Mouse (Mus musculus): ENCODE measurements around the gene Ppp4c. TPM values are rescaled to one million over a fixed set of nuclear protein-coding genes. Genes with fewer than 3 reads are reported as not detected.

Ppp4c gene
- total RNA-seq, 1 experiment, result 291 TPM

- in situ Hi-C loops (cut with MboI; ENCODE audit: low sequenced_read_pairs in 2 of 2, unreplicated experiment in 2 of 2), result no loop called here
- Histone ChIP-seq H3K9ac (ENCODE audit: insufficient read depth, low read depth, low read length, poor library complexity, severe bottlenecking) (no peak overlapping the region), H3K27ac (ENCODE audit: insufficient read depth, low read depth, low read length, poor library complexity, severe bottlenecking) (no peak overlapping the region), H3K9me3 (ENCODE audit: control insufficient read depth, insufficient read depth, low read depth, low read length) (no peaks in the 10 kb centered on the region), H3K36me3 (ENCODE audit: control insufficient read depth, insufficient read depth, low read length, poor library complexity, severe bottlenecking) (peaks cover 6% of the 10 kb centered on the region; the same call in 1 of the 2 replicates), H3K4me3 (ENCODE audit: insufficient read depth in 1 of 2, low read depth in 1 of 2, low read length in 2 of 2, poor library complexity in 1 of 2, severe bottlenecking in 1 of 2) (no peak overlapping the region), H3K4me1 (ENCODE audit: control insufficient read depth in 2 of 2, insufficient read depth in 2 of 2, low read length in 2 of 2, poor library complexity in 1 of 2) (peaks cover 0 to 12% of the 10 kb centered on the region in 2 experiments; a peak in 1 of 4 replicates)
- no peak for DNase-seq (ENCODE audit: low read depth, low spot score)
- TF ChIP-seq HCFC1 (IDR thresholded peaks at IDR 0.05; ENCODE audit: borderline replicate concordance, insufficient read depth, low read length) (no peak), CHD2 (IDR thresholded peaks at IDR 0.05; ENCODE audit: low read depth, low read length) (no peak), ZNF384 (IDR thresholded peaks at IDR 0.05; ENCODE audit: low read depth, low read length) (no peak), ZC3H11A (IDR thresholded peaks at IDR 0.05; ENCODE audit: borderline replicate concordance, low read depth, low read length) (no peak)
These were observed 11.5 kb upstream of the Ppp4c start for GRCm38 (mm10) chr7:126803751-126804150.

GRCm38 (mm10) chr7:126803181-126803580 is 10.9 kb upstream of the Ppp4c start:
- in situ Hi-C loops (cut with MboI; ENCODE audit: low sequenced_read_pairs in 2 of 2, unreplicated experiment in 2 of 2), result no loop called here
- Histone ChIP-seq H3K4me3 (ENCODE audit: insufficient read depth in 1 of 2, low read depth in 1 of 2, low read length in 2 of 2, poor library complexity in 1 of 2, severe bottlenecking in 1 of 2) (no peak overlapping the region), H3K4me1 (ENCODE audit: control insufficient read depth in 2 of 2, insufficient read depth in 2 of 2, low read length in 2 of 2, poor library complexity in 1 of 2) (peaks cover 0 to 12% of the 10 kb centered on the region in 2 experiments; a peak in 1 of 4 replicates), H3K9ac (ENCODE audit: insufficient read depth, low read depth, low read length, poor library complexity, severe bottlenecking) (no peak overlapping the region), H3K9me3 (ENCODE audit: control insufficient read depth, insufficient read depth, low read depth, low read length) (no peaks in the 10 kb centered on the region), H3K36me3 (ENCODE audit: control insufficient read depth, insufficient read depth, low read length, poor library complexity, severe bottlenecking) (peaks cover 9% of the 10 kb centered on the region; the same call in 1 of the 2 replicates), H3K27ac (ENCODE audit: insufficient read depth, low read depth, low read length, poor library complexity, severe bottlenecking) (no peak overlapping the region)
- DNase-seq (ENCODE audit: low read depth, low spot score), result no peak
- TF ChIP-seq ZC3H11A (IDR thresholded peaks at IDR 0.05; ENCODE audit: borderline replicate concordance, low read depth, low read length) (no peak), CHD2 (IDR thresholded peaks at IDR 0.05; ENCODE audit: low read depth, low read length) (no peak), HCFC1 (IDR thresholded peaks at IDR 0.05; ENCODE audit: borderline replicate concordance, insufficient read depth, low read length) (no peak), ZNF384 (IDR thresholded peaks at IDR 0.05; ENCODE audit: low read depth, low read length) (no peak), MAFK (IDR thresholded peaks at IDR 0.05; ENCODE audit: insufficient read depth, low read depth, low read length) (no peak)

- Histone ChIP-seq H3K4me3 (ENCODE audit: insufficient read depth in 1 of 2, low read depth in 1 of 2, low read length in 2 of 2, poor library complexity in 1 of 2, severe bottlenecking in 1 of 2) (no peak overlapping the region), H3K9me3 (ENCODE audit: control insufficient read depth, insufficient read depth, low read depth, low read length) (no peaks in the 10 kb centered on the region), H3K36me3 (ENCODE audit: control insufficient read depth, insufficient read depth, low read length, poor library complexity, severe bottlenecking) (peaks cover 17% of the 10 kb centered on the region), H3K27ac (ENCODE audit: insufficient read depth, low read depth, low read length, poor library complexity, severe bottlenecking) (no peak overlapping the region), H3K4me1 (ENCODE audit: control insufficient read depth in 2 of 2, insufficient read depth in 2 of 2, low read length in 2 of 2, poor library complexity in 1 of 2) (peaks cover 0 to 8% of the 10 kb centered on the region in 2 experiments; a peak in 1 of 4 replicates), H3K9ac (ENCODE audit: insufficient read depth, low read depth, low read length, poor library complexity, severe bottlenecking) (no peak overlapping the region)
- in situ Hi-C loops (cut with MboI; ENCODE audit: low sequenced_read_pairs in 2 of 2, unreplicated experiment in 2 of 2), result no loop called here
- DNase-seq (ENCODE audit: low read depth, low spot score), result no peak
- TF ChIP-seq HCFC1 (IDR thresholded peaks at IDR 0.05; ENCODE audit: borderline replicate concordance, insufficient read depth, low read length) (no peak), CHD2 (IDR thresholded peaks at IDR 0.05; ENCODE audit: low read depth, low read length) (no peak), MAFK (IDR thresholded peaks at IDR 0.05; ENCODE audit: insufficient read depth, low read depth, low read length) (no peak), ZNF384 (IDR thresholded peaks at IDR 0.05; ENCODE audit: low read depth, low read length) (no peak), ZC3H11A (IDR thresholded peaks at IDR 0.05; ENCODE audit: borderline replicate concordance, low read depth, low read length) (no peak)
These were observed 10.0 kb upstream of the Ppp4c start for GRCm38 (mm10) chr7:126802134-126802889.

DNA sequence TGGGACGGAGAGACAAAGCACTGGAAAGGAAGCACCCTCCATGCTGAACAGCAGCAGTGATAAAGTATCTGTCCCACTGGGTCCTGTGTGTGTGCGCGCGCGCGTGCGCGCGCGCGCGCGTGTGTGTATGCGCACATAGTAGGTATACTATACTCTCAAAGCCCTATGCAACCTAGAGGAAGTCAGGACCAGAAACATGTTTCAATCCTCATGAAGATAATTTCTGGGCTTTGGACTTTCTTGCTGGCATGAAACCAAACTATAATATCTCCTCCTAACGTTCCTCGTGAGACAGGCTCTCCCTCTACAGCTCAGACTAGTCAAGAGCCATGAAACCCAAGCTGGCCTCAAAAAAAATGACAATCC is 8.7 kb upstream of the Ppp4c start:
- Histone ChIP-seq H3K4me3 (ENCODE audit: insufficient read depth in 1 of 2, low read depth in 1 of 2, low read length in 2 of 2, poor library complexity in 1 of 2, severe bottlenecking in 1 of 2) (no peak overlapping the region), H3K9ac (ENCODE audit: insufficient read depth, low read depth, low read length, poor library complexity, severe bottlenecking) (peak overlapping the region; percentile 42; the same call in 1 of the 2 replicates), H3K9me3 (ENCODE audit: control insufficient read depth, insufficient read depth, low read depth, low read length) (no peaks in the 10 kb centered on the region), H3K4me1 (ENCODE audit: control insufficient read depth in 2 of 2, insufficient read depth in 2 of 2, low read length in 2 of 2, poor library complexity in 1 of 2) (peaks cover 0 to 13% of the 10 kb centered on the region in 2 experiments; a peak in 1 of 4 replicates), H3K27ac (ENCODE audit: insufficient read depth, low read depth, low read length, poor library complexity, severe bottlenecking) (peak overlapping the region; percentile 28; the same call in 1 of the 2 replicates), H3K36me3 (ENCODE audit: control insufficient read depth, insufficient read depth, low read length, poor library complexity, severe bottlenecking) (peaks cover 29% of the 10 kb centered on the region)
- in situ Hi-C loops (cut with MboI; ENCODE audit: low sequenced_read_pairs in 2 of 2, unreplicated experiment in 2 of 2), result no loop called here
- DNase-seq (ENCODE audit: low read depth, low spot score), result no peak
- no peak for TF ChIP-seq ZC3H11A (IDR thresholded peaks at IDR 0.05; ENCODE audit: borderline replicate concordance, low read depth, low read length)
- TF ChIP-seq HCFC1 (IDR thresholded peaks at IDR 0.05; ENCODE audit: borderline replicate concordance, insufficient read depth, low read length), result no peak
- TF ChIP-seq MAFK (IDR thresholded peaks at IDR 0.05; ENCODE audit: insufficient read depth, low read depth, low read length), result no peak
- no peak for TF ChIP-seq CHD2 (IDR thresholded peaks at IDR 0.05; ENCODE audit: low read depth, low read length)
- no peak for TF ChIP-seq ZNF384 (IDR thresholded peaks at IDR 0.05; ENCODE audit: low read depth, low read length)
